Mouse (Mus musculus) urinary bladder, postnatal 14 days (tissue): ENCODE measurements around the gene Srrt.
"Not testable (repeated sequence)": the region's sequence is repeated elsewhere in the genome, so short reads cannot be mapped to it uniquely, and the experiment has no call there.

Experiments used
- DNase-seq: peaks from one replicate; pipeline ENCODE4 v3.0.0; 2021; ENCODE audit warnings: low spot score

The Srrt gene

DNA sequence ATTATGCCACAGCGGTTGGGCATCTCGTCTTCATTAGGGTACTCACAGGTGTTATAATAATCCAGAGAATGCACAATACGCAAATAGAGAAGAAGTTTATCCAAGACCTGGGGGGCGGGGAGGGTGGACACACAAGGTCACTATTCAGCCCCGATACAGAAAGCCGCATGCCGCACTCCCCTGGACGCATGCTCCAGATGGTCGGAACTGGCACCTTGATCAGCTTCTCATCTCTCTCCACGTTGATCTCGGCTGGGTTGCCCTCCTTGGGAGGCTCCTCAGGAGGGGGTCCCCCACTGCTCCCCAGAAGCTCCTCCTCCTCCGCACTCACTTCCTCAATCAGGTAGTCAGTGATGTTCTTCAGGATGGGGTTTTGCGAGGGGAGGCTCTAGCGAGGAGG is 10.3 kb downstream of the Srrt start:
- no peak for DNase-seq

DNA sequence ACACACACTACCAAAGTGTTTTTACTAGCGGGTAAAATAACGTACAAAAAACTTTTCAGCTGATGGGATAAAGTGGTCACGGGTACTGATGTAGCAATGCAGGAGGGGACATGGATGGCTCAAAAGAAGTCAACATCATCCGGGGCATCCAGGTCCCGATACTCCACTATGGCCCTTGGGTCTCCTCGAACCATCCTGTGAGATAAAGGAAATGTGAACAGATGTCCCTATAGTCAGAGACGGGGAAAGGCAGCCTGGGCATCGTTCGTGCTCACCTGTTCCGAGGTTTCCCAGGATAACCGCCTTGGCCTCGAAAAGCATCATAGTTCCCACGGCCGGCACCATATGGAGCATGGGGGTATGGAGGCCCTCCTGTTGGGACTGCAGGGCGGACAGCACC is 11.8 kb downstream of the Srrt start:
- no peak for DNase-seq

DNA sequence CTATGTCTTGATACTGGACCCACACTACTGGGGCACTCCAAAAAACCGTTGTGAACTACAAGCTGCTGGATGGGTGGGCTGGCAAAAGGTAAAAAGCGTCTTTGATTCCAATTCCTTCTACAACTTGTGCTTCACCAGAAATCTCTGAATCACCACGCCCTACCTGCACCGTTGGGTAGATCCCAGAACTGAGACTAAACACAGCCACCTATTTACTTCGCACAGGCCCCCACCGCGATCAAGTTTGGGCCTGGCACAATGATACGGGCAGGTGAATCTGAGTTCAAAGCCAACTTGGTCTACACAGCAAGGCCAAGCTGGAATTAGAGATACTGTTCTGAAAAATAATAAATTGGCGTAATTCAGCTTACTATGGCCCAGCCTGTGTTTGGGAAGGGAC is 12.2 kb downstream of the Srrt start:
- DNase-seq: no peak

DNA sequence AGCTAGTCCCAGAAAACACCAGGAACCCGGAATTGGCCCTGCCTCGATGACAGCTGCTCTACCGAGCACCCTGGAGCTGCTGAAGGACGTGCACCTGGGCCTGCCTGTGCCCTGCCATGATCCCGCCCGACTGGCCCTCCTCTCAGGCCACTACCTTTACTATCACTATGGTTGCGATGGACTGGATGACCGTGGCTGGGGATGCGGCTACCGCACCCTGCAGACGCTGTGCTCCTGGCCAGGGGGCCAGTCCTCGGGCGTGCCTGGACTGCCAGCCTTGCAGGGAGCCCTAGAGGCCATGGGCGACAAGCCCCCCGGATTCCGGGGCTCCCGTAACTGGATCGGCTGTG is 12.8 kb downstream of the Srrt start:
- no peak for DNase-seq

DNA sequence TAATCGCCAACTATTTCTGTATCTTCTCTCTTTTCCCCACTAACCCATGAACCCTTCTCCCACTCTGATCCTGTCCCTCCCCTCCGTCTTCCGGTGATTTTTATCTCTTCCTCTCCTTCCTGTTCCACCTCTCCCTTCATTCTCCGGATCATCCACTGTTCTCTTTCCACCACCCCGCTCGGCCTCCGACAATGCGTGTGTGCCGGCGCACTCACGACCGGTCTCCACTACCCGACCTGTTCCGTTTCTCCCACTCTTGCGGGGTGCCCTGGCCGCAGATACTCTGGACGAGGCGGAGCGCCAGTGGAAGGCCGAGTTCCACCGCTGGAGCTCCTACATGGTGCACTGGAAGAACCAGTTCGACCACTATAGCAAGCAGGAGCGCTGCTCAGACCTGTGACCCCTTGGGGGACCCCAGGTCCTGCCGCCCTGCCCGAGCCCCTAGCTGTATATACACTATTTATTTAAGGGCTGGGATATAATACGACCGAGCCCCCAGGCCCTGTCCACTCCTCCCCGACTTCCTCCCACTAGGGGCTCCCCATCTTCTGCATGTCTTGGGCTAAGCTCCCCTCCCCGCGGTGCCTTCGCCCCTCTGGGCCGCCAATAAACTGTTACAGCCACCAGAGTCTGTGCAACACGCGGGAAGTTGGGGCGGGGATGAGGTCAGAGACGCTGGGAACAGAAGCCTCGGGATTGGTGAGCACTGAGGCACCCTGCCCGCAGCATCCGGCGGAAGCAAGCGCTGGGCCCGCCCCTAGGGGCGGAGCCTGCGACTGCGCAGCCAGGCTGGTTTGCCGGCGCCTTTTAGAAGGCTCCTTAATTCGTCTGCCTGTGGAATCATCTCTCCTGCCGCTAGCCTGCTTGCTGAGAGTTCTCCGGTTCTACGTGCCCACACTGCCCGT is 13.4 kb downstream of the Srrt start, which contains the start of gene Ufsp1:
Gene Ufsp1, plus strand, starts transcription at position 791 of the 905 bp plus-strand sequence.
- peak; percentile 95 for DNase-seq

DNA sequence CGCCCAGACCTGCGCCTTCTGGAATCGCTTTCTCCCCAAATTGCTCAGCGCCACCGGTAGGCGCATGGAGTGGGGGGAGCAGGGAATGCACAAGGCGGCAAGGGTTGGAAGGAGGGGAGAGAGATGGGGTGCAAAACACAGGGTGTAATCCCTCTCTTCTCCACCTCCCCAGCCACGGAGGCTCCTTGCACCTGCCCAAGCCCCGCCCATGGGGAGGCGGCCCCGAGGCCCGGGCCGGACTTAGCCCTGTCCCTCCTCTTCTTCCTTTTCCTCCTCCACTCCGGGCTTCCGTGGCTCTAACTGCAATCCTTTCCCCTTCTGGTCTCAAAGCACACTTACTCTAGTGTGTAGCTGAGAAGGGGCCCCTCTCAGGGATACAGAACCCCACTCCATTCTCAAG is 14.2 kb downstream of the Srrt start:
- peak; percentile 87 for DNase-seq

DNA sequence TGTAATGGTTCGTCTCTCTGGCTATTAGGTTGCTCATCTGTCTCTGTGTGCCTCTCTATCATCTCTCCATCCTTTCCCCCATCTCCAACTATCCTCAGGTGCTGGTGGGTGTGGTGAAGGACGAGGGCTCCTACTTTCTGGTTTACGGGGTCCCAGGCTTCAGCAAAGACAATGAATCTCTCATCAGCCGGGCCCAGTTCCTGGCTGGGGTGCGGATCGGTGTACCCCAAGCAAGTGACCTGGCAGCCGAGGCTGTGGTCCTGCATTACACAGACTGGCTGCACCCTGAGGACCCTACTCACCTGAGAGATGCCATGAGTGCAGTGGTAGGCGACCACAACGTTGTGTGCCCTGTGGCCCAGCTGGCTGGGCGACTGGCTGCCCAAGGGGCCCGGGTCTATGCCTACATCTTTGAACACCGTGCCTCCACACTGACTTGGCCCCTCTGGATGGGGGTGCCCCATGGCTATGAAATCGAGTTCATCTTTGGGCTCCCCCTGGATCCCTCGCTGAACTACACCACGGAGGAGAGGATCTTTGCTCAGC is 16.0 kb downstream of the Srrt start:
- DNase-seq: no peak

DNA sequence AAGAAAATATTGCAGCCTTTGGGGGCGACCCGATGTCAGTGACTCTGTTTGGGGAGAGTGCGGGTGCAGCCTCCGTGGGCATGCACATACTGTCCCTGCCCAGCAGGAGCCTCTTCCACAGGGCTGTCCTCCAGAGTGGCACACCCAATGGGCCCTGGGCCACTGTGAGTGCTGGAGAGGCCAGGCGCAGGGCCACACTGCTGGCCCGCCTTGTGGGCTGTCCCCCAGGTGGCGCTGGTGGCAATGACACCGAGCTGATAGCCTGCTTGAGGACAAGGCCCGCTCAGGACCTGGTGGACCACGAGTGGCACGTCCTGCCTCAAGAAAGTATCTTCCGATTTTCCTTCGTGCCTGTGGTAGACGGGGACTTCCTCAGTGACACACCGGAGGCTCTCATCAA is 16.8 kb downstream of the Srrt start:
- peak; percentile 71 for DNase-seq

DNA sequence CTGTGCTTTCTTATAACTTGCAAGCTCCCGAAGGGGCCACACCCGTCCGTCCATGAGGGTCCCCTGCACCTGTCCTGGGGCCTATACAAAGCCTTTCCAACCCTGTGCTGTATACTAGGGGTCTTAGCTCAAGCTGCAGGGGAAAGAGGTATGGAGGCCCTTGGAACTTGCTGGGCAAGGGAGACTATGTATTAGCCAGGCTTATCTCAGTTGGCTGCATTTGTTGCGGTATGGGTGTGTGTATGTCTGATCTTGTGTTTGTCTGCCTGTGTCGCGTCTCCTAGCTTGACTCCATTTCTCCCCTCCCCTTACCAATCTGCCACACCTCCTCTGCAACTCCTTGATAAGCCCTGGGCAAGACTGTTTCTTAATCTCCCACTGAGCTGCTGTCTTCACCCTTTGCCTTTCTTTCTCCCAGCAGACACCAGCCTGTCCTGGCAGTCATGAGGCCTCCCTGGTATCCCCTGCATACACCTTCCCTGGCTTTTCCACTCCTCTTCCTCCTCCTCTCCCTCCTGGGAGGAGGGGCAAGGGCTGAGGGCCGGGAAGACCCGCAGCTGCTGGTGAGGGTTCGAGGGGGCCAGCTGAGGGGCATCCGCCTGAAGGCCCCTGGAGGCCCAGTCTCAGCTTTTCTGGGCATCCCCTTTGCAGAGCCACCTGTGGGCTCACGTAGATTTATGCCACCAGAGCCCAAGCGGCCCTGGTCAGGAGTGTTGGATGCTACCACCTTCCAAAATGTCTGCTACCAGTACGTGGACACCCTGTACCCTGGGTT is 17.7 kb downstream of the Srrt start:
- DNase-seq: no peak

DNA sequence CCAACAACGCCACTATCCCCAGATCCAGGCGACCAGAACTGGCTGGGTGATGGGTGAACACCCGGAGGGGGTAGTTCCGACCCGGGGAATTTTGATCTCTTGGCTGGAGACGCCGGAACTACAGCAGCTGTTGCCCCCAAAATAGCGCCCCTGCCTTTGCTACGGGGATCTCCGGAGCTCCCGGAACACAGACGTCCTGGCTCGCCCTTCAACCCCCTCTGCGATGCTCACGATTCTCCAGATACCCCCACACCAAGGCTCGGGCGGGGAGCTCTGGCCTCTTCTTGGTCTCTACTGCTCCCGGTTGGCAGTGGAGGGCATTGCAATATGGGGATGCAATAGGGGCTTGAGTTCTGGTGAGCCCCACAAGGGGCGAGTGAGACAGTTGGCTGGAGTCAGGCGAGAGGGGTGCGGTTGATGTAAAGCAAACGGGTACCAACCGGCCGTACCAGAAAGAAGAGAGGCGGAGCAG is 18.4 kb downstream of the Srrt start:
- no peak for DNase-seq

DNA sequence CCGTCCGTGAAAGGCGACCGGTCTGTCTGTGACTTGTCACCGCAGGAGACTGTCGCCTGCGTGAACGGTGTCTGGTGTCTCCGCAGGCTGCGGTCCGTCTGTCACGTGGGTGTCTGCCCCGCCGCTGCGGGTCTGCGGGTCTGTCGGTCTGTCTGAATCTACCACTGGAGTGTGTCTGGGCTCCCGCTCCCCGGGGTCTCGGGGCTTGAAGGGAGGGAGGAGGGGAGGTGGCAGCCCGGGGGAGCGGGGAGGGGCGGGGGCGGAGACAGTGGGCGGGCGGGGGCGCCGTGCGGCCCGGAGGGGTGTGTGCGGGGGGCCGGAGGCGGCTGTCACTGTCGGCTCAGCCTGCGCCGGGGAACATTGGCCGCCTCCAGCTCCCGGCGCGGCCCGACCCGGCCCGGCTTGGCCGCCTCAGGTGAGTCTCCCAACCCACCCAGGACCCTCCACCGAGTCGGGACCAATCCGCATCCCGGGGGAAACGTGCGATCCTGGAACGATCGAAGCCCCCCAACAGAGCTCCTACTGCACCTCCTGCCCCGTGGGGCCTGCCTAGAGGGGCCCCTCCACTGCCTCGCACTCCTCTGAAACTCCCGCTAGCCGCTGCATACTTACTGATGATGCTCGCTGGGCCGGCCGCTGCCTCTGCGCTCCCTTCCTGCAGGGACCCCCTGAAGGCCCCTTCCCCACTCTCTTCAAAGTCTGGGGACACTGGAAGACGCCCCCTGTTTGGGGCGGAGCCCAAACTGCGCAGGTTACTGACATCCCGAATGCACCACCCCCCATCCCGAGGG is 19.3 kb downstream of the Srrt start:
- DNase-seq: no peak

DNA sequence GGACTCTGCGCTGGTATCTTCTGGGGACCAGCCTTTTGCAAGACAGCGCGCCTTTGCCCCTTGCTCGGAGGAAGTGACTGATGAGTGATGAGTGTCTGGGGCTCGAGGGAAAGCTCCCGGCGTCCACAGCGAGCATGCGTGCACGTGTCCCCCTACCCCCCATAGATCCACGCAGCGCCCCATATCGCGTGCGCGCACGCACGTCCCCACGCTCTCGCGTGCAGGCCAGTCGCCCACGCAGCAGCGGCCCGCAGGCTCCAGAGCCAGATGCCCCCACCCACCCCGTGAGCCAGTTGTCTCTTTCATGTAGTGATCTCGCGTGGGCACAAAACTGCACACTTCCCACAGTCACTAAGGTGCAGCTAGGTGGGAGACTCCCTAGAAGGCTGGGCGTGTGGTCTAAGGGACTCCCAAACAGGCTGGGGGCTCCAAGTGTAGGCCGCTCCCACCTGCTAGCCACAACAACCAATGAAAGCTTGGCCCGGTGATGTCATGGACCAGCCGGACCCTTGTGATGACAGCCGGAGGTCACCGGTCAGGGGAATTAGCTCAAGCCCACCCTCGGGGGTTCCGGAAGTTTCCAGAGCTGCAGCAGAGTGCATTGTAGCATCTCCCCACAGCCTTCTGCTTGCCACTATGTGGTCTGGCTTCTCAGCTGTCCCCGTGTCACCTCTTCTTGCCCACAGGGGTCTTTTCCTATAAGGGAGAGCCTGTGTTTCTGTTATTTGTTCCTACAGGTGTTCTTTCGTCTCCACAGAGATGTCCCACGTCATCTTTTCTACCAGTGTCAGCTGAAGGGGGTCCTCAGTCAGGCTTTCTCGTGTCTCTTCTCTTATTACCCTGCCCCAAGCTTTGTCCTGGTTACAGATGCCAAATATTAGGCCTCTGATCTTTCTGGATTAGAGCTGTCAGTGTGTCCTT is 20.2 kb downstream of the Srrt start, which contains the start of gene Ache:
Gene Ache, plus strand, starts transcription at position 488 of the 921 bp plus-strand sequence.
- no peak for DNase-seq

DNA sequence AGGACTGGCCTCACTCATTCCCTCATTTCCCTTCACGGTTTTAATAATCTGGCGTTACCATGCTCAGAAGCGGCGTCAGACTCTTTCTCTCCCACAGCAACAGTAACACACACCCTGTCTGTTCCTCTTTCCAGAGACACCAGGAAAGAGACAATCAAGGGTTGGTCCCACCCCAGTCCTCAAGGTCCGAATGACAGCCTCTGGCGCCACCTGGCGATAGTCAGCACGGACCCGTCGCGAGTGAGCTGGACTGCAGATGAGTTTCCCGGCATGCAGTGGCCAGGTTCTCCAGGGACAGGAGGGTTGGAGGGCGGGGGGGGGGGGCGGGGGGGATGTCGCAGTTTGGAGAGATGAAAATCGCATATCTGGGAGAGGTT is 20.8 kb downstream of the Srrt start:
- DNase-seq: peak; percentile 91

DNA sequence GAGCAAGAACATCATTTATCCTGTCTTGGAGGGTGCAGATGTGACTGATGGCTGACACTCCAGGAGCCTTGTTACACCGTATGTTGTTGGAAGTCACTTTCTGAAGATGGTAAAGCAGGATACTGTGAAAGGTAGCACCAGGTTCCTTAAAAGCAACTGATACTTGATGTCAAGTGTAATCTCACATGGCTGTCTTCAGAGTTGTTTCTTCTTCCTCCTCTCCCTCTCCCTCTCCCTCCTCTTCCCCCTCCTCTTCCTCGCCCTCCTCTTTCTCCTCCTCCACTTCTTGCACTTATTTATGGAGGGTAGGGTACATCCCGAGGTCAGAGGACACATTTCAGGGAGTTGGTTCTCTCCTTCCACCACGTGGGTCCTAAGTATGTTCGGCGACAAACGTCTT is 21.5 kb downstream of the Srrt start:
- no peak for DNase-seq

DNA sequence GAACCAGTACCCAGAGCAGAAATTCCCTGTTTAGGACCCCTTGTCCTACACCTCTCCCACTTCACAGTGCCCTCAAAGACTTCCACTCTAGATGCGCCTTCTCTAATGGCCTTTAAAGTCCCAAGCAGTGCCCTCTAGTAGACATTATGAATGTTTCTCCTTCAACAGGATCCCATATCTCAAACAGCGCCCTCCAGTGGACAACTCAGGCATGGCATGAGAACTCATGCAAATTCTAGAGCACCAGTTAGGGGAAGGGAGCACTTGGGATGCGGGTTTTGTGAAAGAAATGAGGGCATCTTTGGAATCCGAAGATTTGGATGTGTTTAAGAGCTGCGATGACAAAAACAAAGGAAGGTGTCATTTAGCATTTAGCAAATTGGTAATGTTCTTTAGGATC is 22.4 kb downstream of the Srrt start:
- no peak for DNase-seq

DNA sequence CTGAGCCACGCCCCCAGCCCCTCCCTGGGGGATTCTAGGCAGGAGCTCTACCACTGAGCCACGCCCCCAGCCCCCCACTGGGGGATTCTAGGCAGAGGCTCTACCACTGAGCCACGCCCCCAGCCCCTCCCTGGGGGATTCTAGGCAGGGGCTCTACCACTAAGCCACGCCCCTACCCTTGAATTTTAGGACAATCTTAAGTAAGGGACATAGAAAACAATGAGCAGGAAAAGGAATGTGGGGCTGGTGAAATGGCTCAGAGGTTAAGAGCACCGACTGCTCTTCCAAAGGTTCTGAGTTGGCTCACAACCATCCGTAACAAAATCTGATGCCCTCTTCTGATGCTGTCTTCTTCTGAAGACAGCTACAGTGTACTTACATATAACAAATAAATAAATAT is 23.1 kb downstream of the Srrt start:
- not testable (repeated sequence) for DNase-seq

DNA sequence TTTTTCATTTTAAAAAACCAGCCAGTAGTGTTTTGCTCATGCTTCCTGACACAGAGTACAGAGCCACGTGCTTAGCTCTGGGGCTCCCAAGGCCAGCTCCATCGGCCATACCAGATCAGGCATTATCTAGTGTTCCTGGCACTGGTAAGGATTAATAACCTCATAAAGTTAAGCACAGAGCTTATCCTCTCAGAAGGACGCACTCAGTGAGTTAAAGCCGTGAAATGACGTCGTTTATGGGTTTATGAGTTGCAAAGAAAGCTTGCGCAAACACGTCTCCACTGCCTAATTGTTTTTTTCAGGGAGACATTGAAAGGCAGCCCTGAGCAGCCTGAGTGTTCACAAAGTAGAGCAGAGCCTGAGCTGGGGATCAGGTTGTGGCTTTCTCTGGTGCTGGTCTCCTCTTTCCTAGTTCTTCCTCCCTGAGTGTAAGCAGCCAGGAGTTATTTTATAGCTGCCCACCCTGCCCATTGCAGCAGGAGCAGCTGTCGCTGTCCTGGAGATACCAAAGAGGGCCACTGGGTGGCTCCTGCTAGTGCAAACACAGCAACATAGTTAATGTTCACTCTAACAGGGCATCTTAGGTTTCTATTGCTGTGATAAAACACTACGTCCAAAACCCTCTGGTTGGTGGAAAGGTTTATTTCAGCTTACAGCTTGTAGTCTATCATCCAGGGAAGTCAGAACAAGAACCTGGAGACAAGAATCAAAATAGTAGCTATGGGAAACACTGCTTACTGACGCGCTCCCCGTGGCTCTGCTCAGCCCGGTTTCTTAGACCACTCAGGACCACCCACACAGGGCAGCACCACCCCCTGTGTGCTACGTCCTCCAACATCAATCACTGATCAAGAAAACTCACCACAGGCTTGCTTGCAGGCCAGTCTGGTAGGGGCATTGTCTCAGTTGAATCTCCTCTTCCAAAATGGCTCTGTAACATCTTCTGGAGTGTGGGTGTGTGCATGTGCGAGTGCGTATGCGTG is 29.8 kb downstream of the Srrt start:
- no peak for DNase-seq

DNA sequence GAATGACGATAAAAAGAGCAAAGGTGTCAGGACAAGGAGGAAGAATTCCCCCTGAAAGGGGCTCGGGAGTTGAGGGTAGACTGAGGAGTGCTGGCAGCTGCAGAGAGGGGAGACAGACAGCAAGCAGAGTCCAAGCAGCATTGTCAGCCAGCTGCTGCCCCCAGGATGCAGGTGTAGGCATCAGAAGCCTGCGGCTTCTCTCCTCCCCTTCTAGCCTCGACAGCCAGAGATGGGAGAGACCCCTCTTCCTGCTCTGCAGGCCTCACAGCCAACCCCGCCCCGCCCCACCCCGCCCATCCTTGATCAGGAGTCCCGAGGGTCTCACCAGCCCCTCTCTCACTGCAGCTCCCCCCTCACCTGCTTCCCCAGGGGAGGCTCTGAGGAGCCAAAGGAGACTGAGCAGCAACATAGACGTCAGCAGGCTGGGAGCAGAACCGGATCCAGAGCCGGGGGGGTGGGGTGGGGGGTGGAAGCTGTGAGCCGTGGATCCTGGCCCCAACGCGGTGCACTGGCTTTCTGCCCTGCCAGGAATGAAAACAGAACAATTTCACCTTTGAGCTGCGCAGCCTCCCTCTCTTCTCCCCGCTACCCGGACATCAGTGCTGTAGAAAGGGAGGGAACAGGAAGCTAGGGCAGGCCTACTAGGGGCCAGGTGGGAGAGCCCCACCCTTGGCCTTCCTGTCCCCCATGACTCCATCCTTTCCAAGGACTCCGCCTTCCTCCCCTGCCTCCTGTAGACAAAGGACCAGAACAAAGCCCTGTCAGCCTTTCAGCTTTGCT is 39.2 kb downstream of the Srrt start:
- no peak for DNase-seq

DNA sequence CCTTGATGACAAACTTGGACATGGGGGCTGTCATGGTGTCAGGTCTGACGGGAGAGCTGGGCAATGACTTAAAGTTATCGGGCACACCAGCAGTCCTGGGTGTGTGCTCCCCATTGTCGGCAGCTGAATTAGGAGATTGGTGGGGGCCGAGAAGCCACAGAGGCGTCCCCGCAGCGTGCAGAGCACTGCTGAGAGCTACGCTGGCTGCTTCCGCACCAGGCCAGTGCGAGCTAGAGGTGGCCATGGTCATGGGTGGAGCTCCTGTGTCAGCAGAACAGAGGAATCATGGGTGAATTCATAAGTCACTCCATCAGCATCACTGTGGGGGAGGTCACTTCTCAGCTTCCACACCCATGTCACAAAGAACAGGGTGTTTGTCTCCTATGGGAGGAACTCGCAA is 42.7 kb downstream of the Srrt start:
- no peak for DNase-seq
